In genomic region chr2:180709923-180710272, GRCm38 (mm10) we compare ENCODE assay signal across 8 mouse cellular contexts. TPM values are rescaled to one million over a fixed set of nuclear protein-coding genes. Genes with fewer than 3 reads are reported as not detected.
DNase-seq lines count a peak whose midpoint lies in the region; ATAC-seq lines count a peak whose summit lies in the region.

TSS of gene Dido1 (minus strand) at chr2:180709999.
TSS of gene Gid8 (plus strand) at chr2:180710117.

- ATAC-seq in forebrain, embryonic 14.5 days: peak; percentile 97
- peak; percentile 94 for ATAC-seq in neural tube, embryonic 15.5 days (ENCODE audit: low FRiP score)

- H3K4me3 ChIP-seq in forebrain, embryonic 14.5 days (ENCODE audit: low read depth, low read length): peak within 1 kb of the TSS; percentile 99
- peak within 1 kb of the TSS; percentile 96 for H3K4me3 ChIP-seq in neural tube, embryonic 15.5 days (replicated peaks)

- no peaks in the 10 kb centered on the region for H3K9me3 ChIP-seq in forebrain, embryonic 14.5 days (replicated peaks; ENCODE audit: control insufficient read depth, low read length)
- H3K9me3 ChIP-seq in neural tube, embryonic 15.5 days (replicated peaks): no peaks in the 10 kb centered on the region

- H3K4me1 ChIP-seq in forebrain, embryonic 14.5 days (ENCODE audit: control insufficient read depth, insufficient read depth, low read length): peaks cover 16% of the 10 kb centered on the region
- peaks cover 45% of the 10 kb centered on the region for H3K4me1 ChIP-seq in neural tube, embryonic 15.5 days

- H3K4me2 ChIP-seq in forebrain, embryonic 14.5 days (ENCODE audit: low read length): peak within 1 kb of the TSS; percentile 88
- peak within 1 kb of the TSS; percentile 88 for H3K4me2 ChIP-seq in neural tube, embryonic 15.5 days

- intact Hi-C loops in heart, postnatal 14 days (cut with DNase I): loop anchor here (2.0 kb wide), 1 partner anchor 31 kb away; no protein-coding TSS in a partner anchor

- WGBS in forebrain, embryonic 14.5 days: under 1% methylated on average over 42 of the region's 43 CpGs
- under 1% methylated on average over 43 of the region's 43 CpGs for WGBS in neural tube, embryonic 15.5 days

- peaks cover 21% of the 10 kb centered on the region for H3K36me3 ChIP-seq in forebrain, embryonic 14.5 days (ENCODE audit: control insufficient read depth, insufficient read depth, low read length)
- peaks cover 10% of the 10 kb centered on the region for H3K36me3 ChIP-seq in neural tube, embryonic 15.5 days

- H3K27ac ChIP-seq in forebrain, embryonic 14.5 days (ENCODE audit: low read depth, low read length): peak within 1 kb of the TSS; percentile 63
- H3K27ac ChIP-seq in neural tube, embryonic 15.5 days (replicated peaks): peak within 1 kb of the TSS; percentile 85

- H3K27me3 ChIP-seq in forebrain, embryonic 14.5 days (replicated peaks; ENCODE audit: control insufficient read depth, insufficient read depth, low read length): no peaks in the 10 kb centered on the region
- H3K27me3 ChIP-seq in neural tube, embryonic 15.5 days (replicated peaks): no peaks in the 10 kb centered on the region

- peak within 1 kb of the TSS; percentile 99 for H3K9ac ChIP-seq in forebrain, embryonic 14.5 days (ENCODE audit: low read length)
- H3K9ac ChIP-seq in neural tube, embryonic 15.5 days (replicated peaks): peak within 1 kb of the TSS; percentile 97

- peak; percentile 97 for DNase-seq in ES-CJ7 (ENCODE audit: low read depth, low spot score)
- peak; percentile 93 for DNase-seq in cerebellum, adult 11 months
- DNase-seq in forebrain, embryonic 14.5 days (ENCODE audit: low spot score): peak; percentile 99
- peak; percentile 95 to 96 for DNase-seq in heart, postnatal 14 days
- peak; percentile 95 for DNase-seq in layer of hippocampus, adult 11-12 months (ENCODE audit: low spot score)
- peak; percentile 97 to 98 for DNase-seq in lung, adult 18-20 months
- DNase-seq in testis, postnatal 14 days (ENCODE audit: low spot score): peak; percentile 98

RNA-seq across cellular contexts. Expression of gene Dido1, which starts in this region (rescaled TPM):
- 21.0 and 30.8 TPM in 2 replicates for polyA plus RNA-seq in forebrain, embryonic 14.5 days (2014; fragmentation: Nextera tagmentation; extraction: Ambion mirVana)
- 10 to 100 TPM; 39.0 to 39.7 TPM for total RNA-seq in heart, postnatal 14 days (2021)
- polyA plus RNA-seq in neural tube, embryonic 15.5 days (2015; fragmentation: Nextera tagmentation; extraction: Ambion mirVana): 21.4 and 23.1 TPM in 2 replicates

RNA-seq across cellular contexts. Expression of gene Gid8, which starts in this region (rescaled TPM):
- 56.3 and 60.4 TPM in 2 replicates for polyA plus RNA-seq in forebrain, embryonic 14.5 days (2014; fragmentation: Nextera tagmentation; extraction: Ambion mirVana)
- total RNA-seq in heart, postnatal 14 days (2021): 10 to 100 TPM; 64.7 to 69.6 TPM
- 54.9 and 57.5 TPM in 2 replicates for polyA plus RNA-seq in neural tube, embryonic 15.5 days (2015; fragmentation: Nextera tagmentation; extraction: Ambion mirVana)

Comparison
In these comparisons a context has a peak if more than half of its experiments do, and no peak if none do; other contexts are left out.
1. Peak in every context shown above with its lines: DNase-seq, ATAC-seq, H3K4me3 ChIP-seq and H3K27ac ChIP-seq.